Mouse (Mus musculus): ENCODE results near the gene Cib4. TPM values are rescaled to one million over a fixed set of nuclear protein-coding genes. Genes with fewer than 3 reads are reported as not detected.
A peak's percentile ranks its signal among the peaks of the same experiment; 100 is the strongest.

The Cib4 gene
- not detected in 2 replicates for polyA plus RNA-seq (2016; fragmentation: Nextera tagmentation; extraction: Ambion mirVana)

DNA sequence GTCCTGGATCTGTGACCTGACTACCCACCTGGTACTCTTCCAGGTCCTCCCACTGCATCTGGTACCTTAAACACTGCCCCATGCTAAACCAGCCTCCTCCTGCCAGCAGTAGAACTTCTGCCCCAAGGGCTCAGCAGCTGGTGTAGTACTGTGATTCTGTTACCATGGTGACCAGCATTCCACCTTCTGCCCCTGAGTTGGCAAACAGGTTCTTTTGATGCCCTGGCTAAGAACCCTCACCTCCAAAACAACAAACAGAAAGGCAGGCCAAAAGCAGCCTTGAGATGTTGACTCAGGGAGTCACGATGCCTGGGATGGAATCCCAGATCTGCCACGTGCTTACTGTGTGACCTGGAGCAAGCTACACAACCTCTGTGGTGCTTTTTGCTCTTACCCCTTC lies at the start of gene Cib4:
Gene Cib4, minus strand, starts transcription at position 139 of the 400 bp plus-strand sequence.
- no peak for DNase-seq (ENCODE audit: low spot score)
- no peaks in the 10 kb centered on the region for H3K9me3 ChIP-seq (replicated peaks)
- H3K27ac ChIP-seq (replicated peaks): no peak within 1 kb of the TSS
- H3K36me3 ChIP-seq: no peaks in the 10 kb centered on the region
- 47% methylated on average over 2 of the region's 2 CpGs for WGBS
- H3K27me3 ChIP-seq (ENCODE audit: low read depth, poor library complexity, severe bottlenecking): no peaks in the 10 kb centered on the region; the same call in 1 of the 2 replicates
- H3K4me1 ChIP-seq: 0 out of 2 replicates have a peak, but pooled peaks cover 7% of the 10 kb centered on the region
- no peak within 1 kb of the TSS for H3K4me3 ChIP-seq

GRCm38 (mm10) chr5:30594953-30595560 lies 49.4 kb upstream of the Cib4 start:
- Histone ChIP-seq H3K27ac (replicated peaks) (0 out of 2 replicates have a peak overlapping the region, but pooled peaks have one; percentile 28), H3K27me3 (ENCODE audit: low read depth, poor library complexity, severe bottlenecking) (peaks cover 15% of the 10 kb centered on the region), H3K36me3 (no peaks in the 10 kb centered on the region), H3K4me3 (no peak overlapping the region), H3K9me3 (replicated peaks) (no peaks in the 10 kb centered on the region), H3K4me1 (peaks cover 26% of the 10 kb centered on the region)
- WGBS: 36% methylated on average over 6 of the region's 6 CpGs
- no peak for DNase-seq (ENCODE audit: low spot score)

DNA sequence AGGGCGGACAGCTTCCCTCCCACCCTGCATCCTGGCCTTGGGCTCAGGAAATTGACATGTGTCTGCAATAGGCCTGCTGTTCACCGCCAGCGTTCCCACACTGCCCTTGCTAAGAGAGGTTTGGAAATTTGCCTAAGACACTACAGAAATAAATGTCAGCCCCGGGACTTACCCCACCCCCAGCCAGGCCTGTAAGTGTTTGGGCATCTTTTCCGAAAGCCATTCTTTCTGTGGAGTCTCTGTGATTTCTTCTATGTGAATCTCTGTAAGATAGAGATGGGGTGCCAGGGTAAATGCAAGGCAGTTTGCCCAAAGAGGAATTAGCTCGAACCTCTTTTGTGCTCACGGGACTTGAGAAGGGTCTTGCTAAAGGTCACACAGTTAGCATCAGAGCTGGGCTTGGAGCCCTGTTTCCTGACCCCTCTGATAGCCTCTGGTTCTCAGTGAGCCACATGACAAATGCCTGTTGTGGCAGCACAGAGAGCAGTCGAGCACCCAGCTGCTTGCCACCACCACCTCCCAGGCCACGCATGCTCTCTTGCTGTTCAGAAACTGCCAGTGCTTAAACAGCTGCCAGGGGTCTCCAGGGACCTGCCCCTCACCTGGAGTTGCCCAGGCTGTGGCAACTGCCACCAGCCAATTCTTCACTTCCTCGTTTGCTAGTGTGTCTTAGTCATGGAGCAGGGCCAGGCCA lies 48.3 kb upstream of the Cib4 start:
- peaks cover 28% of the 10 kb centered on the region for H3K4me1 ChIP-seq
- 50% methylated on average over 10 of the region's 10 CpGs for WGBS
- H3K27ac ChIP-seq (replicated peaks): no peak overlapping the region; the same call in 1 of the 2 replicates
- H3K9me3 ChIP-seq (replicated peaks): no peaks in the 10 kb centered on the region
- no peak overlapping the region for H3K4me3 ChIP-seq
- H3K27me3 ChIP-seq (ENCODE audit: low read depth, poor library complexity, severe bottlenecking): peaks cover 26% of the 10 kb centered on the region
- no peak for DNase-seq (ENCODE audit: low spot score)
- H3K36me3 ChIP-seq: no peaks in the 10 kb centered on the region

- Histone ChIP-seq H3K9me3 (replicated peaks) (no peaks in the 10 kb centered on the region), H3K4me1 (peaks cover 34% of the 10 kb centered on the region), H3K27ac (replicated peaks) (no peak overlapping the region), H3K27me3 (ENCODE audit: low read depth, poor library complexity, severe bottlenecking) (peaks cover 32% of the 10 kb centered on the region), H3K36me3 (no peaks in the 10 kb centered on the region), H3K4me3 (no peak overlapping the region)
- 80% methylated on average over 11 of the region's 11 CpGs for WGBS
- DNase-seq (ENCODE audit: low spot score): no peak
Observed at GRCm38 (mm10) chr5:30593360-30593759, 47.7 kb upstream of the Cib4 start.

DNA sequence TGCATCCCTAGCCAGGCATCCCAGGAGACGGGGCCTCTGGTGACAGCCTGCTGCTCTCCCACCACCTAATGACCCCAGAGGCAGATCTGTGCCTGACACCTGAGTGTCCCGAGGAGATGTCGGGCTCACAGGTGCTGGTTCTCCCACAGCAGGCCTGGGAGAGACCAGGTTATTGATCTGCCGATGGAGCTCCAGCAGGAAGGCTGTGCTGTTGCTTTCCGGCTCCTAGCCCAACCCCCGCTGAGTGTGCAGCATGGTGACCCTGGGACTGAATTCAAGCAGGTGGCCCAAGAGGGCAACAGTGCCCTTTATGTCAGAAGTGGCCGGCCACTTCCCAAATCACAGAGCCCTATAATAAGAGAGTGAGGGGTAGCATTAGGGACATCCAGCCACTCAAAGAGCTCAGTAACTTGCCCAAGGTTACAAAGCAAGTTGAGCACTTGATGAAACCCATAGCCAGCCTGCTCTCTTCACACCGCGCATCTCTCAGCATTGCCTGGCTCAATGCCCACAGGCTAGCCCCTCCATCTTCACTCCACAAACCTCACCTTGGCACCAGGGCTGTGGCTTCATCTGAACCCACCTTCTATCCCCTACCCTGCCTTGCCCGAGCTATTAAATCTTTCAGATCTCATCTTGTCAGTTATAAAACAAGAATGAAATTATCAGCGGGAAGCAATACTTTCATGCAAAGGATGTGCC lies 46.8 kb upstream of the Cib4 start:
- Histone ChIP-seq H3K27ac (replicated peaks) (no peak overlapping the region), H3K4me3 (no peak overlapping the region), H3K27me3 (ENCODE audit: low read depth, poor library complexity, severe bottlenecking) (peaks cover 41% of the 10 kb centered on the region), H3K9me3 (replicated peaks) (no peaks in the 10 kb centered on the region), H3K4me1 (peaks cover 43% of the 10 kb centered on the region), H3K36me3 (no peaks in the 10 kb centered on the region)
- DNase-seq (ENCODE audit: low spot score): no peak
- 81% methylated on average over 11 of the region's 11 CpGs for WGBS

GRCm38 (mm10) chr5:30591786-30592185 lies 46.1 kb upstream of the Cib4 start:
- Histone ChIP-seq H3K36me3 (no peaks in the 10 kb centered on the region), H3K27ac (replicated peaks) (no peak overlapping the region), H3K9me3 (replicated peaks) (no peaks in the 10 kb centered on the region), H3K4me3 (no peak overlapping the region), H3K27me3 (ENCODE audit: low read depth, poor library complexity, severe bottlenecking) (peaks cover 48% of the 10 kb centered on the region), H3K4me1 (peaks cover 44% of the 10 kb centered on the region)
- WGBS: 84% methylated on average over 8 of the region's 8 CpGs
- no peak for DNase-seq (ENCODE audit: low spot score)

GRCm38 (mm10) chr5:30591205-30591731 lies 45.6 kb upstream of the Cib4 start:
- WGBS: 72% methylated on average over 5 of the region's 5 CpGs
- H3K27me3 ChIP-seq (ENCODE audit: low read depth, poor library complexity, severe bottlenecking): peaks cover 53% of the 10 kb centered on the region

DNA sequence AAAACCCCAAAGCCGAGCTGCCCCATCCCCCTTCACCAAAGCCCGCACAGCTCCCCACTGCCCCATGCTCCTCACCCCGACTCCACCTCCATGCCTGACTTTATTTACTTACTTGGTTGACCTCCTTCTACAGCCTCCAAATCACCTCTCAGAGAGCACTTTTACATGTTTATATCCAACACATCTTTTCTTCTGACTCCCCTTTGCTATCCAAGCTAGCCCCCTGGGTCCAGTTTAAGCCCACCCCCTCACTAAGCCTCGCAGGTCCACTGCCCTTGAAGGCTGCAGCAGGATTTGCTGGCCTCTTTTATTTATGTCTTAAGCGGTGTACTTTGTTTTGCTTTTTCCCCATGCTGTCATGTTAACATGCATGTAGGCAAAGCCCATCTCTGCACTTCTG lies 44.6 kb upstream of the Cib4 start:
- peaks cover 37% of the 10 kb centered on the region for H3K4me1 ChIP-seq
- H3K27me3 ChIP-seq (ENCODE audit: low read depth, poor library complexity, severe bottlenecking): peaks cover 61% of the 10 kb centered on the region
- WGBS: 82% methylated on average over 5 of the region's 5 CpGs
- no peak overlapping the region for H3K27ac ChIP-seq (replicated peaks)
- H3K36me3 ChIP-seq: no peaks in the 10 kb centered on the region
- H3K9me3 ChIP-seq (replicated peaks): no peaks in the 10 kb centered on the region
- no peak overlapping the region for H3K4me3 ChIP-seq
- DNase-seq (ENCODE audit: low spot score): no peak

More at GRCm38 (mm10) chr5:30591205-30591731, 45.6 kb upstream of the Cib4 start:
- H3K9me3 ChIP-seq (replicated peaks): no peaks in the 10 kb centered on the region
- no peak overlapping the region for H3K4me3 ChIP-seq
- H3K27ac ChIP-seq (replicated peaks): no peak overlapping the region
- H3K4me1 ChIP-seq: peaks cover 44% of the 10 kb centered on the region
- no peaks in the 10 kb centered on the region for H3K36me3 ChIP-seq
- no peak for DNase-seq (ENCODE audit: low spot score)

DNA sequence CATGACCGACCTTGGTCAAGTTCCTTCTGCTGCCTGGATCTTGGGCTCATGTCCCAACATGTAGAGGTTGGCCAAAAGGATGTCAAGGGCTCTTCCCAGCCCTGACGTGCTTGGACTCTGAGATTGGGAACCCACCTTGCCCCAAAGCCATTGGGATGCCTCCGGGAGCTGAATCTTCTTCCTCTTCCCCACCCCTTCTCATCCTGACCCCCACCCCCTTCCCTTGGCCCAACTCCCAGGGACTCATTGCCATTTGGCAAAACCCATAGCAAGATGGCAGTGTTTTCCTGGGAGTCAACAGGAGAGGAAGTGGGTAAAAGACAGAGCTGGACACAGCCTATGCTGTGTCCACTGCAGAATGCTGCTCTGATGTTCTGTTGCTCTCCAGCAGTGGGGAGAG lies 43.9 kb upstream of the Cib4 start:
- Histone ChIP-seq H3K36me3 (no peaks in the 10 kb centered on the region), H3K4me3 (no peak overlapping the region), H3K27ac (replicated peaks) (no peak overlapping the region), H3K9me3 (replicated peaks) (no peaks in the 10 kb centered on the region), H3K4me1 (peaks cover 31% of the 10 kb centered on the region), H3K27me3 (ENCODE audit: low read depth, poor library complexity, severe bottlenecking) (peaks cover 65% of the 10 kb centered on the region)
- DNase-seq (ENCODE audit: low spot score): no peak
- 79% methylated on average over 3 of the region's 3 CpGs for WGBS

DNA sequence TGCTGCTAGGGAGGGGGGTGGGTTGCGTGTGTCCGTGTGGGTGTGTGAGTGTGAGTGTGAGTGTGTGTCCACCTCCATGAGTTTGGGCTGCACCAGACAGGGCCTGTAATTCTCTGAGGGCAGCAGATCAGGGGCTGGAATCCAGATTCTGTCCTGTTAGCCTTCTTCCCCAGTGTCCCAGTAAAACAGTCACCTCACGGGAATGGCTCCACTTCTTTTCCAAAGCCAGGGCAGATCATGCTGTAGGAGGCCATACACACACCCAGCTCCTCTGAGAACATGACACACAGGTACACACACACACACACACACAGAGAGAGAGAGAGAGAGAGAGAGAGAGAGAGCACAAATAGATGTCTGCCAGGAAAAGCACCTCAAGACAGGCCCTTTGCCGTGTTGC lies 43.4 kb upstream of the Cib4 start:
- peak overlapping the region; percentile 65 for H3K4me3 ChIP-seq
- H3K27ac ChIP-seq (replicated peaks): no peak overlapping the region
- H3K9me3 ChIP-seq (replicated peaks): no peaks in the 10 kb centered on the region
- no peak for DNase-seq (ENCODE audit: low spot score)
- H3K27me3 ChIP-seq (ENCODE audit: low read depth, poor library complexity, severe bottlenecking): peaks cover 65% of the 10 kb centered on the region
- H3K4me1 ChIP-seq: peaks cover 26% of the 10 kb centered on the region
- H3K36me3 ChIP-seq: no peaks in the 10 kb centered on the region
- WGBS: 47% methylated on average over 4 of the region's 4 CpGs

GRCm38 (mm10) chr5:30588301-30588968 lies 42.8 kb upstream of the Cib4 start:
- Histone ChIP-seq H3K9me3 (replicated peaks) (no peaks in the 10 kb centered on the region), H3K27me3 (ENCODE audit: low read depth, poor library complexity, severe bottlenecking) (peaks cover 65% of the 10 kb centered on the region), H3K4me1 (peaks cover 20% of the 10 kb centered on the region), H3K27ac (replicated peaks) (peak overlapping the region; percentile 59), H3K36me3 (no peaks in the 10 kb centered on the region), H3K4me3 (peak overlapping the region; percentile 65)
- WGBS: under 1% methylated on average over 65 of the region's 70 CpGs
- peak; percentile 55 for DNase-seq (ENCODE audit: low spot score)

GRCm38 (mm10) chr5:30587681-30588300 lies 42.2 kb upstream of the Cib4 start, which contains the start of gene Kcnk3:
Kcnk3 (plus strand) TSS chr5:30588170.
- DNase-seq (ENCODE audit: low spot score): peak; percentile 54
- Histone ChIP-seq H3K27me3 (ENCODE audit: low read depth, poor library complexity, severe bottlenecking) (peaks cover 65% of the 10 kb centered on the region), H3K27ac (replicated peaks) (peak within 1 kb of the TSS; percentile 59), H3K4me1 (peaks cover 24% of the 10 kb centered on the region), H3K36me3 (no peaks in the 10 kb centered on the region), H3K4me3 (peak within 1 kb of the TSS; percentile 65), H3K9me3 (replicated peaks) (no peaks in the 10 kb centered on the region)
- 3% methylated on average over 32 of the region's 54 CpGs for WGBS
